Mouse (Mus musculus) urinary bladder, adult 2 months (tissue): ENCODE measurements around the gene Lrrc57. TPM values are rescaled to one million over a fixed set of nuclear protein-coding genes. Genes with fewer than 3 reads are reported as not detected.
A peak's percentile ranks its signal among the peaks of the same experiment; 100 is the strongest.

Experiments used
- DNase-seq: peaks from one replicate; pipeline ENCODE4 v3.0.0; 2022; ENCODE audit warnings: low spot score
- polyA plus RNA-seq: library from polyadenylated mRNA; depleted of rRNA; stranded (reverse); fragments of >200 nt; gene quantifications from 2 replicates; pipeline ENCODE4 v1.2.3, GENCODE M21; 2012; rRNA removed

The Lrrc57 gene
- 19.2 and 24.2 TPM in 2 replicates for polyA plus RNA-seq

DNA sequence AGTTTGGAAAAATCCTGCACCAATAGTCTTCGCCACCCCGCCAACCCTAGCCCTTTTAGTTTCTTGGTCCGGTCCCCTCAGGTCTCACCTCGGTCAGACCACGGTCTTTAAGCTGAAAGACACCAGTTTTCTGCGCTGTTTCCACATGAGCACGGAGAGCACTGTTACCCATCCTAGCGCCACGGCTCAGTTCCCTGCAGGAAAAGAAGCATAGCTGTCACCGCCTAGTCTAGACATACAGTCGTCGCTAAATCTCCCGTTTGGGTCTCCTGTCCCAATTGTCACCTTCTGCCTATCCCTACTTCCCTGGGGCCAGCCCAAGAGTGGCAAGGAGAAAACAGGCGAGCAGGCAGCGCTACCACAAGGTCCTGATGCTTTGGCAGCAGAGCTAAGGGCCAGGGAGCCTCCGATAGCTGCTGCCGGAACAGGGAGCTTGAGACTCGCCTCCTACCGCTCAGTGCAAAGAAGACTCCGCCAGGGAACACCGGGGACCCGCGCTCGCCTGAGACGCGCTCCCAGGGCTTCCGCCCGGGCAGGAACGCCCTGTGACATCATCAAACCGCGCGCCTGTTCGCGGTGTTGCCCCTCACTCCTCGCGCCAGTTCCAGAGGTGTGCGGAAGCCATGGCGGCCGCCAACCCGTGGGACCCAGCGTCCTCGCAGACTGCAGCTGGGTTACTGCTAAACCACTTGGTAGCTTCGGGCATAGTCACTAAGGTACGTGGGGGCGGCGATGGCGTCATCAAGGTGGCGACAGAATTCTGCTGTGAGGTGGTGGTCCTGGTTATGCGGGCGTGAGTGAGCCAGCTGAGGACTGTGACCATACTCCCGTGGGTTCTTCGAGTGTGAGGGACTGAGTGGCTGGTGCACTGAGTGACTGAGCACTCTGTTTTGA lies at the start of gene Lrrc57, which contains the start of gene Haus2:
Gene Lrrc57 (minus strand): TSS at position 691 of the 894 bp plus-strand sequence.
Gene Haus2 (plus strand): TSS at position 554 of the 894 bp plus-strand sequence.
- DNase-seq: peak; percentile 93

DNA sequence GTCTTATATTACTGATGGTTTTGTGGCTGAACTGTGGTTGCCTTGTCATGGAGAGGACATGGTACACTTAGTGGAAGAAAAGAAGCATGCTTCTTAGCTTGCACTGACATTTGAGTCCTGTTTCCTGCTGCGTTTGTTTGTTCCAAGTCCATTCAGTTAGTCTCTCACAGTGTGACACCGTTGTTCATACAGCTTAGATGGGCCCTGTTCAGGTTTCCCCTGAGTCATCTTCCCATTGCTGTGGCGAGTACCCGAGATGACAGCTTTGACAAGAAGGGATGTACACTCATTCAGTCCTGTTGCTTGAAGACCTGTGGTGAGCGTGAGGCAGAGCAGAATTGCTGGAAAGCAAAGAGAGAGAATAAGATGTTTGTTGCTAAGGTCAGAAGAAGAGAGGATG lies 49.2 kb upstream of the Lrrc57 start:
- DNase-seq: no peak

DNA sequence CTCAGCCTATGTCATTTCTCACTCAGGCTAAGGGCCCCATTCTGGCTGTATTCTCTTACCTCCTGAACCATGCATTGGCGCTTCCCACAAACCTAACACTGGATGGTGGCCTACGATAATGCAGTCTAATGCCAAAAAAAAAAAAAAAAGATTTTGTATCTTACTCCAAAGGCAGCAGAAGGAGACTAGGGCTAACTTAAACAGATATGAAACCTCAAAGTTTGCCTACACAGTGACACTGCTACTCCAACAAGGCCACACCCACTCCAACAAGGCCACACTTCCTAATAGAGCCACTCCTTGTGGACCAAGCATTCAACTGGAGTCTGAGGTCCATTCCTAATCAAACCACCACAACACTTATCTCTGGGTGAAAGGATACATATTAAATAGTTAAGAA lies 47.4 kb upstream of the Lrrc57 start:
- no peak for DNase-seq

DNA sequence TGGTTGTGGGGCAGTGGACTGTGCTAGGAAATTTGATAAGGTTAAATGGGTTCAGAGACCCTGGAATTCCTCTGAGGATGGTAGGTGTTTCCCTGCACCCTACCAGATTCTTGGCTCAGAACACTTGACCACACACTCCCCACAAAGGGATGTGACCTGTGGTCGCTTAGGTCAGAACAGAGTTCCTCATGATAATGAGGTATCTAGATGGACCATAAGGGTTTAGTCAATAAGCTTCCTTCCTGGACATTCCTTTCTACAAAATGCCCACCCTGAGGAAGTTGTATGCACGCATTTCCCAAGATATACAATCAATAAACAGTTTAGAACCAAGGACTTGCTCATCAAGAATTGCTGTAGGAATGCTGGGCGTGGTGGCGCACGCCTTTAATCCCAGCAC lies 46.6 kb upstream of the Lrrc57 start:
- DNase-seq: no peak

DNA sequence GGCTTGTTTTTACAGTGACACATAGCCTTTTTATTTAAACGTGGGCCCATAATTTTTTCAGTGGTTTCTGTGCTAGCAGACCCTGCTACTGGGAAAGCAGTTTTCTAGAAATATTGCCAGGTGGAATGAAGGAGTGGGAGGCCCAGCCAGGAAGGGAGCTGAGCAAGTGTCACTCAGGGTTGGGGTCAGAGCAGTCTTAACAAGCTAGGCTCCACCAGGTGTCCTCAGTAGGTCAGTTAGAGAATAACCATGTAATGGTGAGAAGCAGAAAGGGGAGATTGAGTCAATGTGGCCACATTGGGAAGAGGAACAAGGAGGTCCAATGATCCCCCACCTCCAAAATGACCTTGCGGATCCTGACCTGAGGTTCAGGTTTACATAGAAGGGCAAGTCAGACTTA lies 45.4 kb upstream of the Lrrc57 start:
- DNase-seq: no peak

DNA sequence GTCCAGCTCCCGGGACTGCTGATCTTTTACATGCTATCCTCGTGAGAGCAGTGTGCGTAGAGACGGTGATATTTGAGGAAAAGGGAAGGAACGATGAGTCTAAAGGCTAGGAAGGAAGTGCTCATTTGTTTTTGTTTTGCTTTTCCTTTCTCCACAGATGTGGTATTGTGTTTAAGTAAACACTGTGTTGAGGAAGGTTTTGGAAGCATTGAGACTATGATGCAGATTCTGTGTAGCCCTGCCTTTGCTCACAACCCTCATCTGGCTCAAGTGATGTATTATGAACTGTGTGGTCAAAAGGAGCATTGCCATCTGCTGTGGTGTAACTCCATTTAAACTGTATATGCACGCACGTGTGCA lies 43.6 kb upstream of the Lrrc57 start:
- DNase-seq: no peak

DNA sequence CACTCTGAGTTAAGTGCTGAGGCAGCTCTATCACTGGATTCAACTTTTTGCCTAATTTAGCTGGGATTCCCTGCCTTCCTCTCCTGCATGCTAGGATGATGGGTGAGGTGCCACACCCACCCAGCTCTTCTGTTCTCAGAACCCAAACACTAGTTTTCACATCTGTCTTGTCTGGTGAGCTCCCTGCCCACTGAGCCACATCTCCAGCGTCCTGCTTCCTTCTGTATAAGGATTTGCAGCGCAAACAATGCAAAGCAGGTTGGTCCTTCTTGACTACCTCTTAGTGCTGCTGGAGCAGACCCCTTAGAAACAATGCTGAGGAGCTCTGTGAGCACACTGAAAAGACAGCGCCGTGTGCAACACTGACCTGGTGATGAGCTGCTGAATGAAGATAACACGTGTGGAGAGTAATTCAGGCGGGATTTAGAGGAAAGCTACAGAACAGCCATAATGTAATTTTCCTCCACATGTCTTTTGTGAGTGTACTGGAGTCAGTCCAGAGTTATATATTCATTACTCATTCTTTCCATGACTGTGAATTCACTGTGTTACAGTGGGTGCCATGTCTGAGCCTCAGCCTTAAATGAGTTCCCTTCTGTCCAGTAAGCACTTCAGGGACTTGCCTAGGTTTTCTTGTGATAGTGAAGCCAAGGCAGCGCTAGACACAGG lies 43.1 kb upstream of the Lrrc57 start:
- DNase-seq: no peak

DNA sequence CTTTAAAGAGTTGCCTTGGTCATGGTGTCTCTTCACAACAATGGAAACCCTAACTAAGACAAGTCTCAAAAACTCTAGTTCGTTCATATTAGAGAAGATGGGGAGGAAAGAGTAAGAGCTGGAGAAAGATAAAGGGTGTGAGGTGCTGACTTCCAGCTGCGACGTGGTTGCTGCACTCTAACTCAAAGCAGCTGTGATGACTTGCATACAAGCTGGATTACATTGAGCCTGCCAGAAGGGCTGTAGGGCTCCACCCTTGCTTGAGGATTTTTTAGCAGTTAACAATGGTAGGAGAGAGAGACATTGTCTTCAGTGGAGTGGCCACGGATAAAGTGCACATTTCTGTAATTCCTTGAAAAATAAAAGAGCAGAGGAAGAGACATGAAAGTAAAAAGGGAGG lies 37.5 kb upstream of the Lrrc57 start:
- DNase-seq: no peak

DNA sequence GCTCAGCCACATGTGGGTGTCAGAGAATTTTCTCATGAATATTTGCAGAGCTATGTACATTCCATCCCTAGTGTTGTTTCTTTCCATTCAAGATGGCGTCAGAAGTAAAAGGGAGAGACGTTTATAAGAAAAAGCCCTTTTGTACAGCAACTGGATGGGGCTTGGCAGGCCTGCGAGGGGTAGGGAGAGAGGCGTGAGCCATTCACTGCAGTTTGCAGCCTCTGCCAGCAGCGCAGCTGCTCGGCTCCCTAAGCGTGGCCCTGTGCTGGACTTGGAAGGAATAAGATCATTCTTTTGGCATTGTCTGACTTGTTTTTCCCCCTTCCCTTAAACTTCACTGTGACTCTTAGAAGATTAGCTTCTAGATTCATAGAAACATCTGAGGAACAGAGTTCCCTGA lies 34.5 kb upstream of the Lrrc57 start:
- DNase-seq: no peak

DNA sequence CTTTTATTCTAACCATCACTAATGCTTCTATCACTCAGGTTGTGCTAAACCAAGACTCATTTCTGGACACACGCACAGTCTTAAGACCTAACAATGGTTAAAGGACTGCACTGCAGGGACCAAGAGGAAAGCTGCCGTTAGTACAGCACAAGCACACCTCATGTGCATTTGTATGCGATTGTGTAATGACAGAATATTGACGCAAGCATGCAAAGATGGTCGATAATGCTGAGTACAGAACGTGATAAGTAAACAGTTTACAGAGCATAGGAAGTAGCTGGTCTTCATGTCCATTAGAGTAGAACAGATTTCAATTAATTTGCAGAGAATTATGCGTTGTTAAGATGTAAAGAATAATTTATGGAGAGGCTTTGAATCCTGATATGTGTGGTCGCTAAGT lies 31.5 kb upstream of the Lrrc57 start:
- no peak for DNase-seq

DNA sequence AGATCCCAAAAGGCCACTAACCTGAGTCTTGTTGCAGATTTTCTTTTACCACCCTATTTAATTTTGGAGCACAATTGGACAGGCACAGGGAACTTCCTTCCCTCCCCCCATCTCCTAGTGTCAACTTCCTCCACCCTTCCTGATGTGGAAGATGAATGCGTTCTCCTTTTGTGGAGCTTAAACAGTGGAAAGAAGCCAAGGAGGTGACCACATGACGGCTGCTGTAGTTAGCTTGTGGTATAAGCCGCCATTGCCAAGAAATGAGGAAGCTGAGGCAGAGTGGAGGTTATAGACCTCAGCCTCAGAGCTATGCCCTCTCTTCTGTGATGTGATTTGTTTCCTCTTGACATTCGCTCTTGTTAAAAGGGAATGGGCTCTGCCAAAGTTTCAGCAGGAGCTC lies 22.6 kb upstream of the Lrrc57 start:
- DNase-seq: no peak

DNA sequence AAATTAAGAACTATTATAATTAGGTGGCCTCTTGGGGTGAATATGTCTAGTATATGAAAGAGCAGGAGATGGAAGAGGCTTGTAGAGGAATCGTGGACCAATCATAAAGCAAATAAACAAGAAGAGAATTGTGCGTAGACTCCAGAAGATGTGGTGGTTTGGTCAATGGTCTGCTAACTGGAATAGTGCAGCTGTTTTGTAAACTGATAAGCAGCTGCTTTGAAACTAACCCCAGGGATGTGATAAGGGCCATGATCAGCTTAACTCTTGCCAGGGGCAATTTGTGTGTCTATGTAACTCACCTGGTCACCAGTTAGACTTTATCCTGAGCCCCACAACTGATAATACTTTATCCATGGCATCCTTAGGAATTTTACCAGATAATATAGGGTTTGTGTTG lies 22.2 kb upstream of the Lrrc57 start:
- DNase-seq: no peak

DNA sequence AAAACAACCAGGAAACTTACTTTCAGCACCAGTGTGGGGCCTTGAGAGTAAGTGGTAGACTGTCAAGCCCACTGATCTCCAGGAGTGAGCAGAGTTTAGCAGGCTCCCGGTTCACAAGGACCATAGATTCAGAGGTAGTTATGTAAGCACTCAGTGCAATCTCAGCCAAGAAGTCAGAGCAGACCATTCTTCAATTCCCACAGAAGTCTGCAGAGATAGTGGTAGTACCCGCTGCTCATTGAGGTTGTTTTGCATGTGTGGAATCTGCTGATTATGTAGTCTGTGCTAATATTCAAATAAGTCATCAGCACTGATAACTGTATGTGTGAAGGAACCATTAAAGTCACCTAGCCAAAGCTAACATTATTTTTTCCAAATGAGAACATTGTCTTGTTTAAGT lies 21.3 kb upstream of the Lrrc57 start:
- no peak for DNase-seq

DNA sequence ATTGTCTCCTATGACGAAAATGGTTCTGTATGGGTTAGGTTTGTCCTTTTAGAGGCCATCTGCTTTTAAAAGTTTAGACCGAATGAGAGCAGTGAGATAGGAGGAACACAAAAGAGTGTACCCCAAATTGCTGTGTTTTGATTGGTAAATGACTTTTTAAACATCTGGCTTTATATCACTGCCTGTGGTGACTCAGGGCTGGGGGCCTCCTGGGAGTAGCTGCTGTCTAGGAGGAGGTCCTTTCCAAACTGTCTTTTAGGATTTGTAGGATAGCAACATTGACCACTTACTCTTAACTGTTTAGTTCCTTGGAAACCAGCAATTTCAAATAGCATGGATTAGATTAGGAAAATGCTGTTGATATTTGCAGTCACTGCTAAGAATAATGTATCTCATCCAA lies 20.9 kb upstream of the Lrrc57 start:
- DNase-seq: no peak

DNA sequence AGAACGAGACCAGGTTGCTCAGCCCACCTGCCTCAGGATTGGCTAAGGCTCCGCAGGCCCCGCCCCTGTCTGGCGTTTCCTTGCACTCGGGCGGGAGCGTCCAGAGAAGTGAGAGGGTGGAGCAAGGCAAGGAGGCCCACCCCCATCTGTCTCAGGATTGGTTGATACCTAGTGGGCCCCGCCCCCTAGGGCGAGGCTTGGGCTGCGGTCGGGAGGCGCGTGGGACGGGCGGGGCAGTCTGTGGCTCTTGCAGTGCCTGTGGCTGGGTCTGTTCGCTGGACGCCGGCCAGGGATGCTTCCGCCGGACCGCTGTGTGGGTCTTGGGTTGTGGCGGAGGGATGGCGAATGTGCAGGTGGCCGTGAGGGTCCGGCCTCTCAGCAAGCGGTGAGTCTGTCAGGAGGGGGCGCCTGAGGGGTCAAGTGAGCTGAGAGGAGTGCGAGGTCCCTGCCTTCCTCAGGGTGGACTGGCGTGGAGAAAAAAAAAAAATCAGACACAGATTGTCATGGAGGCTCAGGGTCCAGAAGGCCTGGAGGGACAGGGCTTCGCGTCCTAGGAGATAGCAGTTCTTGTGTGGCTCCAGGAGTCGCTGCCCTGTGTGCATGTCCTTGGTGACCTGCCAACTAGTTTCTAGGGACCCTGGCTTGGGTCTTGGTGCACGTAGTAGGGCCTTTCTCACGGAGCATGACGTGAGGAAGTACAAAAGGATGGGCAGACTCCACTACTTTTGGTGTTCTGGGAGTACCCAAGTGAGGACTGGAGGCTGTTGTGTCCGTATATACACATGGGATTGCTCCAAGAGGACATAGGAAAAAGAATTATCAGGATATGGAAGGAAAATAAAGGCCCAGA lies 19.8 kb upstream of the Lrrc57 start, which contains the start of gene Stard9:
Gene Stard9 (plus strand): TSS at position 236 of the 850 bp plus-strand sequence.
- peak; percentile 81 for DNase-seq

DNA sequence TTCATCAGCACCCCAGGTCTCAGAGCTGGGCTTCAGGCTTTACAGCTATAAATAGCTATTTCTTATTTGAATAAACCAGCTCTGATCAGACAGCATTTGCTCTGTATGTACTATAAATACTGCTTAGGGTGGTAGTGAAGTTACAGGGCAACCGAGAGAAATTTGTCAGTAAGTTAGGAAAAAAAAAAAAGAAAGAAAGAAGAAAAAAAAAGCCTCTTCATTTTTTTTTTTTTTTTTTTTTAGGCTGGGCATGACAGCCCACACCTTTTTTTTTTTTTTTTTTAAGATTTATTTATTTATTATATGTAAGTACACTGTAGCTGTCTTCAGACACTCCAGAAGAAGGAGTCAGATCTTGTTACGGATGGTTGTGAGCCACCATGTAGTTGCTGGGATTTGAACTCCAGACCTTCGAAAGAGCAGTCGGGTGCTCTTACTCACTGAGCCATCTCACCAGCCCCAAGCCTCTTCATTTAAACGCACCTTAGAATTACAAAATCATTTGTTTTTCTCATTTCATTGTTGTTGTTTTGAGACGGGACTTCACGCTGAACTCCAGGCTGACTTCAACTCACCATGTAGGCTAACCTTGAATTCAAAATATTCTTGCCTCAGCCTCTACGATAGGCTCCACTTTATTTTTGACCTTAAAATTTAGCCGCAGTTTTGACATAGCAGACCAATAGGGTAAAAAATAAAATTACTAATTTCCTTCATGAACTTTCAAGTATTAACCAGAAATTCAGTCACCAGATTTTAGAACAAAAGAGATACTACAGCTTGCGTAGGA lies 19.0 kb upstream of the Lrrc57 start:
- no peak for DNase-seq

DNA sequence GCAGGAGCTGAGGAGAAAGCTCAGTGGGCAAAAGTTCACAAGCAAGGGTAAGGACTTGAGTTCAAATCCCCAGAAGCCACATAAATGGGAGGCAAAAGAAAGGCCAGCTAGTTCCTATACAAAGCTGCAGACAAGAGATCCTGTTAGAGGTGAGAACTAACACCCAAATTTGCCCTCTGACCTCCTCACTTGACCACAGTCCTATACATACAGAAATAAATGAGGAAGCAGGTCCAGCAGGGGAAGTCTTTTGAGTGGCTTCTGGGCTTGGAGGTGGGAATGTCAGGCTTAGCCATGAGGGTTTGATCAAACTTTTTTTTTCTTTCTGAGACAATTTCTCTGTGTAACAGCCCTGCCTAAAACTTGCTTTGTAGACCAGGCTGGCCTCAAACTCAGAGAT lies 13.6 kb upstream of the Lrrc57 start:
- DNase-seq: no peak

DNA sequence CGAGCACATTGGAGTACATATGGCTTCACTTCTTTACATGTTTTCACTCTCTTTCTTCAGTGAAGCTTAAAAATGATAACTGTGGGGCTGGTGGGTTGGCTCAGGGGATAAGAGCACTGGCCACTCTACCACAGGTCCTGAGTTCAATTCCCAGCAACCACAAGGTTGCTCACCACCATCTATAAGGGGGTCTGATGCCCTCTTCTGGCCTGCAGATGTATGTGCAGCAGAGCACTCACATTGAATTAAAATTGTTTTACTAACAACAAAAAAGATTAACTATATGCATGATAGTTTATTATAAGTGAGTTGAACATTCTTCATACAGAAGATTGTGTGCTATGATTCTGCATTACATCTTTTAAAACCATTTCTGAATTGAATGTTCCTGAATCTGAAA lies 10.2 kb upstream of the Lrrc57 start:
- no peak for DNase-seq

DNA sequence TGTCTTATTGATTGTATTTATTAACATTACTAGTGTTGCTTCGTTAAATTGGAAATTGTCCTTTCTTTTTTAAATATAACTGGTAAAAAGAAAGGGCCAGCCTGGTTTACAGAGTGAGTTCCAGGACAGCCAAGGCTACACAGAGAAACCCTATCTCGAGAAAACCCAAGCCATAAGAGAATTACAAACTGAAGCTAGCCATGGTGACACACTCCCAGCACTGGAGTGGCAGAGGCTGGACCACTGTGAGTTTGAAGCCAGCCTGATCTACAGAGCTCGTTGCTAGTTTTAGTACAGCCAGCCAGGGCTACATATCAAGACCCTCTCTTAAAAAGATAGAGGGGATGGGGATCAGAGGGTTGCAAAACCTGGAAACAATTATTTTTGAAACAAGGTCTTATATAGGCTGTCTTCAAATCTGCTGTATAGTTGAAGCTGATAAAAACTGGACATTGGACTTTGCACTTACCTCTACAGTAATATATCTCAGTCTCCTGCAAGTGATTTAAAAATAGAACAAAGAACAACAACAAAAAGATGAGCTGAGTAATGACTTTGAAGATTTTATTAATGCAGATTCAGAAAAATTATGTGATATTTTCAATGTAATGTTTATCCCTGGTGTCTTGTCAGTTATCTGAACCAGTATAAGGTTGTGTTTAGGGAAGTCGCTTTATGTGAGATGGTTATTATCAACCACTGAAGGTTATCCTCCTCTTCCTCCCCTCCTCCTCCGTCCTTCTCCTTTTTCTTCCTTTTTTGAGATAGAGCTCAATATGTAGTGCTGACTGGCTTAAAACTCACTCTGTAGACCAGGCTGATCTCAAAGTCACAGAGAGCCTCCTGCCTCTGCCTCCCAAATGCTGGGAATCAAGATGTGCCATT lies 7.2 kb upstream of the Lrrc57 start:
- DNase-seq: no peak

DNA sequence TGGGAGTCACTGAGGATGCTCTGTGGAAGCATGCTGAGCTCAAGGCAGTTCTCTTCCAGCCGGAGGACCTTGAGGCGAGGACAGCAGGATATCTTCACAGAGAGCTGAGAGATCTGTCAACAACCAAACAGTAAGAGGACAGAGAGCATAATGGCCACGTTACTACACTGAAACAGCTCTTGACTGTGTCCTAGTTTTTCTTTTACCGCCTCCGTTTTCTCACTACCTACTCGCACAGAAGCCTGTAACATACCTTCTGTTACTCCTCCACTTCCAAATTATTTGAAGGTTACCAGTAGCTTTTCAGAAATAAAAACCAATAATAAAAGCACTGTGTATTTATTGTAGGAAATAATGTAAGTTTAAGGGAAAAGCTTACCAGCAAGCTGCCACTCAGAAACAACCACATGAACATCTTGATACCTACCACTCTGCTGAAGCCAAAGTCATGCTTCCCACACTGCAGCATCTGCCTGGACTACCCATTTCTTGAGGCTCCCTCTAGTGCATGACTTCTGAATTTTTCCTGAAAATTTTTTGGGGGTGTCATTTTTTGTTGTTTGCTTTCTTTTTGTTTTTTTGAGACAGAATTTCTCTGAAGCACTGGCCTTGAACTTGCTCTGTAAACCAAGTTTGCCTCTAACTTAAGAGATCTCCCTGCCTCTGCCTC lies 3.2 kb downstream of the Lrrc57 start:
- DNase-seq: no peak
